Mouse (Mus musculus): ENCODE results near the gene Ano1.

Ano1 gene

DNA sequence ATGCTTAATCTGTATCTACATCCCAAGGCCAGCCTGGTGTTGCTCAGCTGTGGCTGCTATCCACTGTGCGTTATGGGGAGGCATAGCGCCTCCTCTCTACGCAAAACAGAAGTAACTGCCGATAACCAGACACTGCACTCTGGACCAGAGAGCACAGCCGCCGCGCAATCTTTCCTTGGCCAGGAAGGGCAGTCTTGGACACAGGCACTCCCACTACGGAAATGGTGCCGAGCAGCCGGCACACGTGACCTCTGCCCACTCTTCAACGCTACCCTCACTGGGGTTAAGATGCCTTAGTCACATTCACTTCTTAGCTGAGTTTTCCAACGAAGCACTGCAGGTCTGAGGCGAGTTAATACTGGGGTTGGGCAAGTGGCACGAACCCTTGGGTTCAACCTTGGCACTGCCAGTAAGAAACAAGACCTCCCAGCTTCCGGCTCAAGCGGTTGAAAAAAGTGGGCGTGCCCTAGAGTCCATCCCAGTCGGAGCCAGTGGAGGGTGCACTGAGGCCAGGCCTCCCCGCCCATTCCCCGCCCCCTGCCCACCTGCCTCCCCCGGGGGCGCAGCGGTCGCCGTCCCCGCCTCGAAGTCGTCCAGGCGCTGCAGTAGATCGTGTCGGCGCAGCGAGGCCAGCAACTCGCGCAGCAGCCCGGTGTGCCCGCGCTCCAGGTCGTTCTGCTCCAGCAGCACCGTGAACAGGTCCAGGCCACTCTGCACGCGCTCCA, 170.1 kb downstream of the Ano1 start:
- DNase-seq, result peak; percentile 59 to 66

DNA sequence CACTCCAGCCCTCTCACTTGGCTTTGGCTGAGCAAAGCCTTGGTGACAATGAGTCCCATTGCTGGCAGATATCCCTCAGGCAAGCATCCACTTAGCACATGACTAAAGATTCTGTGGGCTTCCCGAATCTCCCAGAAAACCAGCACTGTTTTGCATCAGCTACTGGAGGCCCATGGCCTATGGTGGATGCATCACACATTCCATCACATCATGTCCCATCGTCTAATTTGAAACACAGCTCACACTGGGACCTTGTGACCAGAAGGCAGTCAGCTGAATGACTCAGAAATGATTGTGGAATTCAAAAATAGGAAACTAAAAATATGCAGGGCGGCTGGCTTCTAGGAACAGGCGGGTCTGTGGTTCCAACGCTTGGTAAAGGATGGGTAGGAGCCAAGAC, 173.9 kb downstream of the Ano1 start:
- DNase-seq, result no peak

DNA sequence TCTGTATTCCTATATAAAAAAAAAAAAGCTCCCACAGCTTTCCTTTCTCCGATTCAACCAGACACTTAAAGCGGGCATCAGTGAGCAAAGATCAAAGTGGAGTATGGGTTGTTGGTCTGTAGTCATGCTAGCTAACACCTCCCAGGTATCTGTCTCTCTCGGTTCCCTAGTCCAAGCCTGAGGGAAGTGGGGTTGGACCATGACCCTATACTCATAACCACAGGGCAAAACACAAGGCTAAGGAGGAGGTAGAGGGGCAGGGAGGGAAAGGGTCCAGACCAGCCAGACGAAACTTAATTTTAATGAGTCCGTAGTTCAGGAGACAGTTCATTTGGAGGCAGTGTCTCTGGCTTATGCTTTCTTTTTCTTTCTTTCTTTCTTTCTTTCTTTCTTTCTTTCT, 179.5 kb downstream of the Ano1 start:
- no peak for DNase-seq

DNA sequence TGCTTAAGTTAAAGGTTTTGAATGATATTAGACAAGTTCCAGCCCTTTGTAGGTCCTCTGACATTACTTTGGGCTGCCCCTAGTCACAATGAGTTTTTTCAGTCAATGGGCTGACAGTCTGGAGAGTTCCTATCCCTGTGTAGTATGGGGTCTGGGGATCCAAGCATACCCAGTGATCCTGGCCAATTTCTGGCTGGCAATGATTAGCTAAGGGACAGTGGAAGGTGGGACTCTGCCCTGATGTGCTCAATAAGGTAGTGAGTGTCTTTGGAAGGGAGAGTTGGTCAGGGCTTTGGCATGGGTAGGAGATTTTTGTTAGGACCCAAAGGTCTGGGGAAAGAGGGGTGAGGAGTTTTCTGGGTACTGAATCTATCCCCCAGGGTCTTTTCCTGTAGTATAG, 180.2 kb downstream of the Ano1 start:
- no peak for DNase-seq

DNA sequence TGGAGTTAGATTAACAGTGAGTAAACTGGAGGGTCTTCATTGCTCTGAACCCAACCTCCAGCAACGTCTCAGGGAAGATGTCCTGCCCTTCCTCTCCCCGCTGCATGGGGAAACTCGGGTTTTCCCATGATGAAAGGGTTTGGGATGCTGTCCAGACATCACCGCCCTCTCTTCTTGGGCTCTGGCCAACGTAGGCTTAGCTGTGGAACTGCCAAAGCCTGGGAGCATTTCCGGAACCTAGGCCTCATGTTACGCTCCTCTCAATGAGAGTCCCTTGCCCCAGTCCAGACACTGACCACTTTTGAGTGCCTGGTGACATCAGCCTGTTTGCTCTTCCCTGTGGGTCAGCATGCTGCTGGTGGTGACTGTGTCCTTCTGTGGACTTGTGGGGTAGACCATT, 182.3 kb downstream of the Ano1 start:
- no peak for DNase-seq

GRCm38 (mm10) chr7:144568091-144568490, 183.7 kb downstream of the Ano1 start:
- no peak for DNase-seq

DNA sequence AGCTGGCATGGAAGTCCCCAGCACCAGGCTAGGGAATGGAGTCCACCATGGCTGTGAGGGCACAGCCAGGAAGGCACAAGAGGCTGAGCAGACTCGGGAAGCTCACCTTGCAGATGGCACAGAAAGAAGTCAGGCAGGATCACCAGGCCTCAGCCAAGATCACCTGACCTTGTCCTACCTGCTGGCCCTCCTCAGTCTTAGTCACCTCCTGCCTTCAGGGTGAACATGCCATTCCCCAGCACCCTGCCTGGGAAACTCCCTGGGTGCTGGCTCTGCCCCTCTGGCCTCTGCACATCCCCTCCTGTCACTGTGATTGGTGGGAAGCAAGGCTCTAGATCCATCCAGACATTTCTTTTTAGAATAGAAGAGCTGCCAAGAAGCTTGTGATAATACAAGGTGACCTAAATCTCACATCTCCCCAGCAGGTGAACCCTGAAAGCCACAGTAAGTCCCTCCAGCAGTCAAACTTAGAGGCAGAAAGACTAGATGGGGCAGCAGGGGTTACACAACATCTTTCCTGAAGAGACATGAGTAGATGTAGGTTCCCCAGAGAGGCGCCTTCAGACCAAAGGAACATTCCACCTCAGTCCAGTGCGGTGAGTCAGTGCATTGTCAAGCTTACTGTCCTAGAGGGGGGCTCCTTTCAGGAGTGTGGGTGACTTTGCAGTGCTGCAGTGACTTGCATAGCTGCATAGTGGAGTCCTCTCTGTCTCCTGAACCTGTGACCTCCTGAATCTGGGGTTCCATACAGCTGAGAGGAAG, 184.7 kb downstream of the Ano1 start:
- no peak for DNase-seq

DNA sequence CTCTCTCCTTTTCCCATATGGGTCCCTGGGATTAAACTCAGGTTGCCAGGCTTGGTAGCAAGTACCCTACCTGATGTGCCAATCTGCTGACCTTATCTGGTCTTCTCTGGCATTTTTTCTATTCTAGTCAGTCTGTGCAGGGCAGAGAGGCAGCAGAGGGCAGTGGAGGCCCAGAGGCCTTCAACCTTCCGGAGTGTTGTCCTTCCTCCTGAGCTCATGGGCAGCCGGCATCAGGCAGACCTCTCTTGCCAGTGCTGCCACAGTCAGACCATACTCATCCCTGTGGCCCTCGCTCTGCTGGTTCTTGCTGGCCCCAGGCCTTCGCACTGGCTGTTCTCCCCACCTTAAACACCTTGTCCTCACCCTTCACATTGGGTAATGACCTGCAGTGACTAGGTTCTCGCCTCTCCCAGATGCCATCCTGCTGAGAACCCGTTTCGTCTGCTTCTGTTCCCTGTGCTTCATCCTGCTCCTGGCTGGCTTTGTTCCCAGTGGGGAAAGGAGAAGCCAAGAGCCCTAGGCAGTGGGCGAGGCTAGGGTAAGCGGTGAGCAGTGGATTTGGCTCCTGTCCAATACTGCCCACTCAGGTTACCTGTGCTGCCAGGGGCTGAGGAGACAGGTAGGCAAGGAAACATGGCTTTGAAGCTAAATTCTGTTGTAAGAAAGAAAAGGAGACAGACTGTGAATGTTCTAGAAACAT, 188.2 kb downstream of the Ano1 start:
- no peak for DNase-seq

DNA sequence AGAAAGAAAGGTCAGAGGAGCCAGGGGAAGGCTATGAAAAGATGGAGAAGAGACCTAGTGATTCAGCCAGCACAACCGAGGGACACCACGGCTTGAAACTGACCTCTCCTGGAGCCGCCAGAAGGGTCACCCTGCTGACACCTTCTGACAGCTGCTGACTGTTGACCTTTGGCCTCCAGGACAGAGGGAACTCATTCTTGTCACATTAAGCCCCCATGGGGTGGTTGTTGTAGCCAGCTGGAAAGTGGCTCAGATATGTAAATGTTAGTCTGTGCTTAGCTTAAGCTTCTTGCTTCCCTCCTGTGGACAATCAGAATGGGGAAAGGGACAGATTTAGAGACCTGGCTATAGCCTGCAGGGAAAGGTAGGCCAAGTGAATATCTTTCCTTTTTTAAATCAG, 189.8 kb downstream of the Ano1 start:
- no peak for DNase-seq

DNA sequence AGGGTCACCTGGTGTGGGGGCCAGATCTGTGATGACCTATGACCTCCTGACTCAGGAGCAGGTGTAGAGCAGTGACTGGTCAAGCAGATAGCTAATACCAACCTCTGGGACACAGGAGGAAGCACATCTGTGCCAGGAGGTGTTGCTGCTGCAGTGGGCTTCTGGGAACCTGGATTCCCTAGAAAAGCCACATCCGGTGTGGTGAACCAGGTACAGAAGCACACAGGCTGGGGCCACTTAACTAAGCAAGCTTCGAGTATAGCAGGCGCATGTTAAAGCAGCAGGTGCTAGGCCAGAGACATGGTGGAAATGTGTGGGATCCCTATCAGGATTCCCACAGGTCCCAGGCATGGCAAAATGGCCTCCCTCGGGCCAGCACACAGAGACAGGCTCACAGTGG, 191.2 kb downstream of the Ano1 start:
- no peak for DNase-seq

DNA sequence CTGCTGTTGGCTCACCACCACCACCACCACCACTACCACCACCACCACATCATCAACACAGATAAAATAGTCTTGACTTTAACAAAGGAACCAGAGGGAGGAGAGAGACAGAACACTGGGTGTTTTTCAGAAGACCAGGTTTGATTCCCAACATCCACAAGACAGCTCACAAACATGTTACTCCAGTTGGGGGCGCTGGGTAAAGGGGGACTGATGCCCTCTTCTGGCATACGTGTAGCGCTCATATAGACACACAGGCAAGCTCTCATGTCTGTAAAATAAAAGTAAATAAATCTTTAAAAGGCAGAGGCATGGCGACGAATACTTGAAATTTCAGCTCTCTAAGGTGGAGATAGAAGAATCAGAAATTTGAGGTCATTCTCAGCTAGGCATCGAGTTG, 193.2 kb downstream of the Ano1 start:
- DNase-seq, result no peak

GRCm38 (mm10) chr7:144554123-144554472, 197.7 kb downstream of the Ano1 start:
- no peak for DNase-seq

- peak; percentile 99 to 100 for DNase-seq
Observed at GRCm38 (mm10) chr7:144553237-144554122, 198.3 kb downstream of the Ano1 start, which contains the start of gene Ppfia1. Gene Ppfia1, minus strand, starts transcription at chr7:144553729.

DNA sequence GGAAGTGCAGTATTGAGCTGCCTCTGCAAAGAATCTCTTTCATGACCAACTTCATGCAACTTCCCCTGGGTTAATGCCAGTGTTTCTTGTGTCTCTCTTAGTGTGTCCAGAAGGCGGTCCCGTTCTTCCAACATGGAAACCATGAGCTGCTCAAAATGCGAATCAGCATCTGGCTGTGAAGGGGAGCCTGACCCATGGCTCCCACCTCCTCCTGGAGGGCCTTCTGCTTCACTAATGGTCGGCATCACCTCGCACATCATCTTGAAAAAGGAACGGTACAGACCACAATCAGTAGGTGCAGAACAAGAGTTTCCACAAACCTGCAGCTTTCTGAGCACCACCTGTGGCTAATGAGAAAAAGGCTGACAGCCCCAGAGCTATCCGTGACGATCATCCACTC, 199.5 kb downstream of the Ano1 start:
- DNase-seq, result no peak

DNA sequence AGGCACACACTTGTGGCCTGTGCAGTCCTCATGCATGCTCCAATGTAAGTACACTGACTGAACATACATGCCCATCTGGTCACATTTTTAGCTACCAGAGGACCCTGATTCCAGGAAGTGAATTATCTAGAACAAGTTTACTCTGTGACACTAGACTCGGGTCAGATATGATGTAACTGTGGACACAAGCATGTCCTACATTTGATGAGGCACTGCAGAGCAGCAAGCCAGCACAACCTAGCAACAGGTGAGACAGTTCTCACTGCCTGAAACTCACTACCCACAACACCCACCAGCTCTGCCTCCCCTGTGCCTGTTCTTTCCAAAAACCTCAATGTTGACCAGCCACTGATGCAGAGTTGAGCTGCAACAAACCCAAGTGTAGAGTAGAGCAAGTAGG, 201.0 kb downstream of the Ano1 start:
- no peak for DNase-seq

GRCm38 (mm10) chr7:144549904-144550566, 201.7 kb downstream of the Ano1 start:
- peak; percentile 86 to 92 for DNase-seq

GRCm38 (mm10) chr7:144545231-144545630, 206.5 kb downstream of the Ano1 start:
- no peak for DNase-seq

DNA sequence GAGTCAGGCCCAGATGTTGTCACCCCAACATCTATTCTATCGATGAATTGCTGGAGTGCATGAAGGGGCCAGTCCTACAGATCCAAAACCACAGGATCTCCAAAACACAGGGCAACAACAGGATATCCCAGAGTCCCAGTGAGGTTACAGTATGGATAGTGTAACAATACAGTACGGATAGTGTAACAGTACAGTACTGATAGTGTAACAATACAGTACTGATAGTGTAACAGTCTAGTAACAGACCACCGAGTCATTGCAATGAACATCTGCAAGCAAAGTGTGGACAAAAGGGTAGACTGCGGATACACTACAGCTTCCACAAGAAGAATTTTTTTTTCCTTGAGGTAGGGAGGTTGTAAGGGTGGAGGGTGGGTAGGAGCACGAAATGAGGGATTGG, 210.4 kb downstream of the Ano1 start:
- no peak for DNase-seq

DNA sequence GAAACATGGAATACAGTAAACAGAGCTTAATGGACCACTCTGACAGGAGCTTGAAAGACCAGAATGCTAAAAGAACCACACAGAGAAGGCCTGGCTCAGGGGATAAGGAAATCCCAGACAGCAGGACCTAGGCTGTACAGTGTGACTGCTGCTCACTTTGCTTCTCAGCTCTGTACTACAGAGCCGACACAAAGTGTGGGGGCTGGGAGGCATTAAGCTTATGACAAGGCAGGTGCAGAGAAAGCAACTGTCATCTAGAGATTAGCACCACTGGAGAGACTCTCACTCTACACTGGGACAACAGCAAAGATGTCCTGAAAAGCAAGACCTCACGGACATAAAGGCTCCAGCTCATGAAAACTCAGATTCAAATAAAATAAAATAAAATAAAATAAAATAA, 212.6 kb downstream of the Ano1 start:
- no peak for DNase-seq
